Mouse (Mus musculus): ENCODE measurements at regions not wholly inside any gene's neighbourhood (a gene's known extent, or its start where the extent isn't known, plus 50 kb on each side); places are given as distances from the start of the nearest gene placed in this dataset.

- H3K4me1 ChIP-seq (ENCODE audit: control insufficient read depth in 2 of 2, insufficient read depth in 2 of 2, low read length in 2 of 2, poor library complexity in 1 of 2): no peaks in the 10 kb centered on the region
- H3K9ac ChIP-seq (ENCODE audit: insufficient read depth, low read depth, low read length, poor library complexity, severe bottlenecking): no peak overlapping the region
- in situ Hi-C loops (cut with MboI; ENCODE audit: low sequenced_read_pairs in 2 of 2, unreplicated experiment in 2 of 2): no loop called here
- H3K36me3 ChIP-seq (ENCODE audit: control insufficient read depth, insufficient read depth, low read length, poor library complexity, severe bottlenecking): no peaks in the 10 kb centered on the region
- no peak for DNase-seq (ENCODE audit: low read depth, low spot score)
- no peaks in the 10 kb centered on the region for H3K9me3 ChIP-seq (ENCODE audit: control insufficient read depth, insufficient read depth, low read depth, low read length)
- no peak overlapping the region for H3K4me3 ChIP-seq (ENCODE audit: insufficient read depth in 1 of 2, low read depth in 1 of 2, low read length in 2 of 2, poor library complexity in 1 of 2, severe bottlenecking in 1 of 2)
- no peak overlapping the region for H3K27ac ChIP-seq (ENCODE audit: insufficient read depth, low read depth, low read length, poor library complexity, severe bottlenecking)
- TF ChIP-seq ZNF384 (IDR thresholded peaks at IDR 0.05; ENCODE audit: low read depth, low read length) (no peak), HCFC1 (IDR thresholded peaks at IDR 0.05; ENCODE audit: borderline replicate concordance, insufficient read depth, low read length) (no peak), ZC3H11A (IDR thresholded peaks at IDR 0.05; ENCODE audit: borderline replicate concordance, low read depth, low read length) (no peak), CHD2 (IDR thresholded peaks at IDR 0.05; ENCODE audit: low read depth, low read length) (no peak), MAFK (IDR thresholded peaks at IDR 0.05; ENCODE audit: insufficient read depth, low read depth, low read length) (no peak)
These were observed 343.1 kb upstream of the Rasgrp1 start for GRCm38 (mm10) chr2:117685836-117686453.

- Histone ChIP-seq H3K36me3 (ENCODE audit: control insufficient read depth, insufficient read depth, low read length, poor library complexity, severe bottlenecking) (no peaks in the 10 kb centered on the region), H3K9ac (ENCODE audit: insufficient read depth, low read depth, low read length, poor library complexity, severe bottlenecking) (no peak overlapping the region), H3K4me3 (ENCODE audit: insufficient read depth in 1 of 2, low read depth in 1 of 2, low read length in 2 of 2, poor library complexity in 1 of 2, severe bottlenecking in 1 of 2) (no peak overlapping the region), H3K4me1 (ENCODE audit: control insufficient read depth in 2 of 2, insufficient read depth in 2 of 2, low read length in 2 of 2, poor library complexity in 1 of 2) (no peaks in the 10 kb centered on the region), H3K9me3 (ENCODE audit: control insufficient read depth, insufficient read depth, low read depth, low read length) (no peaks in the 10 kb centered on the region), H3K27ac (ENCODE audit: insufficient read depth, low read depth, low read length, poor library complexity, severe bottlenecking) (no peak overlapping the region)
- DNase-seq (ENCODE audit: low read depth, low spot score): no peak
- TF ChIP-seq HCFC1 (IDR thresholded peaks at IDR 0.05; ENCODE audit: borderline replicate concordance, insufficient read depth, low read length) (no peak), ZC3H11A (IDR thresholded peaks at IDR 0.05; ENCODE audit: borderline replicate concordance, low read depth, low read length) (no peak), ZNF384 (IDR thresholded peaks at IDR 0.05; ENCODE audit: low read depth, low read length) (no peak), MAFK (IDR thresholded peaks at IDR 0.05; ENCODE audit: insufficient read depth, low read depth, low read length) (no peak), CHD2 (IDR thresholded peaks at IDR 0.05; ENCODE audit: low read depth, low read length) (no peak)
- in situ Hi-C loops (cut with MboI; ENCODE audit: low sequenced_read_pairs in 2 of 2, unreplicated experiment in 2 of 2): no loop called here
These were observed 350.7 kb upstream of the Rasgrp1 start for GRCm38 (mm10) chr2:117693537-117693936.

GRCm38 (mm10) chr2:117710173-117710813, 367.5 kb upstream of the Rasgrp1 start:
- H3K4me3 ChIP-seq (ENCODE audit: insufficient read depth in 1 of 2, low read depth in 1 of 2, low read length in 2 of 2, poor library complexity in 1 of 2, severe bottlenecking in 1 of 2): no peak overlapping the region
- DNase-seq (ENCODE audit: low read depth, low spot score): no peak
- no peaks in the 10 kb centered on the region for H3K36me3 ChIP-seq (ENCODE audit: control insufficient read depth, insufficient read depth, low read length, poor library complexity, severe bottlenecking)
- H3K9me3 ChIP-seq (ENCODE audit: control insufficient read depth, insufficient read depth, low read depth, low read length): no peaks in the 10 kb centered on the region
- no peak for TF ChIP-seq ZNF384 (IDR thresholded peaks at IDR 0.05; ENCODE audit: low read depth, low read length)
- no peak for TF ChIP-seq HCFC1 (IDR thresholded peaks at IDR 0.05; ENCODE audit: borderline replicate concordance, insufficient read depth, low read length)
- no peak for TF ChIP-seq CHD2 (IDR thresholded peaks at IDR 0.05; ENCODE audit: low read depth, low read length)
- no peak for TF ChIP-seq ZC3H11A (IDR thresholded peaks at IDR 0.05; ENCODE audit: borderline replicate concordance, low read depth, low read length)
- TF ChIP-seq MAFK (IDR thresholded peaks at IDR 0.05; ENCODE audit: insufficient read depth, low read depth, low read length): no peak
- no peaks in the 10 kb centered on the region for H3K4me1 ChIP-seq (ENCODE audit: control insufficient read depth in 2 of 2, insufficient read depth in 2 of 2, low read length in 2 of 2, poor library complexity in 1 of 2)
- H3K9ac ChIP-seq (ENCODE audit: insufficient read depth, low read depth, low read length, poor library complexity, severe bottlenecking): no peak overlapping the region
- H3K27ac ChIP-seq (ENCODE audit: insufficient read depth, low read depth, low read length, poor library complexity, severe bottlenecking): no peak overlapping the region
- in situ Hi-C loops (cut with MboI; ENCODE audit: low sequenced_read_pairs in 2 of 2, unreplicated experiment in 2 of 2): no loop called here

GRCm38 (mm10) chr2:117724066-117724465, 381.3 kb upstream of the Rasgrp1 start:
- DNase-seq (ENCODE audit: low read depth, low spot score): no peak
- in situ Hi-C loops (cut with MboI; ENCODE audit: low sequenced_read_pairs in 2 of 2, unreplicated experiment in 2 of 2): no loop called here
- Histone ChIP-seq H3K27ac (ENCODE audit: insufficient read depth, low read depth, low read length, poor library complexity, severe bottlenecking) (no peak overlapping the region), H3K9me3 (ENCODE audit: control insufficient read depth, insufficient read depth, low read depth, low read length) (no peaks in the 10 kb centered on the region), H3K9ac (ENCODE audit: insufficient read depth, low read depth, low read length, poor library complexity, severe bottlenecking) (no peak overlapping the region), H3K36me3 (ENCODE audit: control insufficient read depth, insufficient read depth, low read length, poor library complexity, severe bottlenecking) (no peaks in the 10 kb centered on the region), H3K4me1 (ENCODE audit: control insufficient read depth in 2 of 2, insufficient read depth in 2 of 2, low read length in 2 of 2, poor library complexity in 1 of 2) (no peaks in the 10 kb centered on the region), H3K4me3 (ENCODE audit: insufficient read depth in 1 of 2, low read depth in 1 of 2, low read length in 2 of 2, poor library complexity in 1 of 2, severe bottlenecking in 1 of 2) (no peak overlapping the region)
- TF ChIP-seq ZNF384 (IDR thresholded peaks at IDR 0.05; ENCODE audit: low read depth, low read length) (no peak), CHD2 (IDR thresholded peaks at IDR 0.05; ENCODE audit: low read depth, low read length) (no peak), ZC3H11A (IDR thresholded peaks at IDR 0.05; ENCODE audit: borderline replicate concordance, low read depth, low read length) (no peak), HCFC1 (IDR thresholded peaks at IDR 0.05; ENCODE audit: borderline replicate concordance, insufficient read depth, low read length) (no peak), MAFK (IDR thresholded peaks at IDR 0.05; ENCODE audit: insufficient read depth, low read depth, low read length) (no peak)
